Mouse (Mus musculus): ENCODE measurements around the gene Hs1bp3.

DNA sequence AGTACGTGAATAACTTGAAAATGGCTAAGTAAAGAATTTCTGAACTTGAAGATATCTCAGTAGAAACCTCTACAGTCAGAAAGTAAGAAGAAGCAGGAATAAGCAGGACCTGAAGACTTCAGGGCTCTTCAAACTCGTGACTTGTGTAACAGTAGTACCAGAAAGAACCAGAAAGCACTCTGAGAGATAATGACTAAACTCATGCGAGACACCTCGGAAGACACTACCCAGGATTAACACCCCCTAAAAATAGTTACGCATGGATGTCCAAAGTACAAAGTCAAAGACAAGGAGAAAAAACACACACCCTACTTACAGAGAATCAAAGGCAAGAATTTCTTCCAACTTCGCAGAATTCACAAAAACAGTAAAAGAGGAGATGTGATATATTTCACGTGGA, 46.9 kb upstream of the Hs1bp3 start:
- TF ChIP-seq CTCF (IDR thresholded peaks at IDR 0.05; ENCODE audit: control insufficient read depth, insufficient read depth, insufficient read length), result no peak
- TF ChIP-seq MYOD1 (IDR thresholded peaks at IDR 0.05; ENCODE audit: control insufficient read depth, insufficient read length, low read depth), result no peak
- TF ChIP-seq USF1 (IDR thresholded peaks at IDR 0.05; ENCODE audit: low read depth), result no peak
- TF ChIP-seq MAX (IDR thresholded peaks at IDR 0.05), result no peak
- TF ChIP-seq CEBPB (IDR thresholded peaks at IDR 0.05; ENCODE audit: low read depth), result no peak
- TF ChIP-seq MYOG (IDR thresholded peaks at IDR 0.05; ENCODE audit: control insufficient read depth, extremely low read depth, insufficient read length), result no peak
- TF ChIP-seq FOSL1 (IDR thresholded peaks at IDR 0.05; ENCODE audit: insufficient read depth, low read length, poor library complexity, severe bottlenecking), result no peak
